Mouse (Mus musculus) stomach, postnatal 0 days (tissue): Measurements from ENCODE around the gene Lig3.

Experiments
- CTCF ChIP-seq: IDR thresholded peaks from 2 replicates; pipeline ENCODE4 v1.5.1; 2016; ENCODE audit warnings: antibody characterized with exemption, low read depth, mild to moderate bottlenecking, moderate library complexity
- EP300 ChIP-seq: optimal IDR thresholded peaks from 2 replicates; pipeline ENCODE3; 2016; ENCODE audit warnings: antibody characterized with exemption

DNA sequence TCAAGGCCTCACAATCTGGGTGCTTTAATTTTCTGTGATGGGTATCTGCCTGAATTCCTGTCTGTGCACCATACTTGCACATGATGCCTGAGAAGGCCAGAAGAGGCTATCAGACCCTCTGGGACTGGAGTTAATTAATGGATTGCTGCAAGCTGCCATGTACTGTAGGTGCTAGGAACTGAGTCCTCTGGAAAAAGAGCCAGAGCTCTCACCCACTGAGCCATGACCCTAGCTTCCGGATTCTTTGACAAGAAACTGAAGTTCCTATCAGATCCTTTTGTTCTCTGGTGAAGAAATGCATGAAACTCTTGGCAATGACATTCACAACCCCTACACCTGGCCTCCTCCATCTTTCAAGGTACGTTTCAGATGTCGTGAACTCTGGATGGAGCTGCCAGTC, 66.0 kb downstream of the Lig3 start:
- TF ChIP-seq CTCF, result no peak
- TF ChIP-seq EP300, result no peak
